Mouse (Mus musculus) liver, postnatal 0 days (tissue): ENCODE data around the gene Txnrd2. TPM values are rescaled to one million over a fixed set of nuclear protein-coding genes. Genes with fewer than 3 reads are reported as not detected.
A peak's percentile ranks its signal among the peaks of the same experiment; 100 is the strongest.

Source experiments
- ATAC-seq: fragments of 200-750 bp; cut with Nextera tagmentation; 2 replicates; pipeline ENCODE4 v1.8.0; 2017; ENCODE audit warnings: mild to moderate bottlenecking, moderate library complexity
- DNase-seq: peaks from one replicate; pipeline ENCODE4 v3.0.0-alpha.2; 2016
- H3K27ac ChIP-seq: fragments of 300-500 bp; sonication (generic); 2 replicates; pipeline ENCODE4 v1.5.1; 2014; ENCODE audit warnings: antibody characterized with exemption, moderate library complexity, mild to moderate bottlenecking, low read depth
- H3K27me3 ChIP-seq: fragments of 300-500 bp; sonication (generic); 2 replicates; pipeline ENCODE4 v1.6.1; 2014; ENCODE audit warnings: low read length, control low read depth, mixed read lengths; ENCODE audit not compliant: insufficient read depth
- H3K36me3 ChIP-seq: fragments of 300-500 bp; sonication (generic); replicated peaks from 2 replicates; pipeline ENCODE4 v1.6.1; 2014; ENCODE audit warnings: mild to moderate bottlenecking, control low read depth, low read length, moderate library complexity, mixed read lengths; ENCODE audit not compliant: insufficient read depth
- H3K4me1 ChIP-seq: fragments of 300-500 bp; sonication (generic); 2 replicates; pipeline ENCODE4 v1.6.1; 2014; ENCODE audit warnings: antibody characterized with exemption, mild to moderate bottlenecking, control low read depth; ENCODE audit not compliant: insufficient read depth
- H3K4me2 ChIP-seq: fragments of 300-500 bp; sonication (generic); 2 replicates; pipeline ENCODE4 v1.6.1; 2014; ENCODE audit warnings: low read depth, mild to moderate bottlenecking, low read length, moderate library complexity, mixed read lengths
- H3K4me3 ChIP-seq: fragments of 300-500 bp; sonication (generic); 2 replicates; pipeline ENCODE4 v1.5.1; 2014; ENCODE audit warnings: low read depth, low read length
- H3K9ac ChIP-seq: fragments of 300-500 bp; sonication (generic); replicated peaks from 2 replicates; pipeline ENCODE4 v1.6.1; 2014; ENCODE audit warnings: mild to moderate bottlenecking, moderate library complexity
- H3K9me3 ChIP-seq: fragments of 300-500 bp; sonication (generic); 2 replicates; pipeline ENCODE4 v1.6.1; 2016; ENCODE audit warnings: mild to moderate bottlenecking, control low read depth, low read length, mixed read lengths
- CTCF ChIP-seq: sonication (generic); IDR thresholded peaks from 2 replicates; pipeline ENCODE4 v1.5.1; 2016; ENCODE audit warnings: antibody characterized with exemption, low read depth
- EP300 ChIP-seq: IDR thresholded peaks from 2 replicates; pipeline ENCODE4 v1.6.1; 2016; ENCODE audit warnings: antibody characterized with exemption, low read depth, mild to moderate bottlenecking
- WGBS: fragments of 180-500 bp; shearing (Covaris S2); extraction: QIAGEN DNeasy Blood & Tissue Kit; methylation state at CpG from one replicate; pipeline ENCODE4 v1.1.7; 2014; ENCODE audit not compliant: insufficient replicate concordance; 5-methylcytosine and 5-hydroxymethylcytosine counted together
- polyA plus RNA-seq: library from polyadenylated mRNA; unstranded; fragments of >200 nt; fragmentation: Nextera tagmentation; extraction: Ambion mirVana; gene quantifications from 2 replicates; pipeline ENCODE4 v1.2.1, GENCODE M21; 2015

Gene Txnrd2
- polyA plus RNA-seq, 1 experiment from 2014 or later, result 53.3 TPM

DNA sequence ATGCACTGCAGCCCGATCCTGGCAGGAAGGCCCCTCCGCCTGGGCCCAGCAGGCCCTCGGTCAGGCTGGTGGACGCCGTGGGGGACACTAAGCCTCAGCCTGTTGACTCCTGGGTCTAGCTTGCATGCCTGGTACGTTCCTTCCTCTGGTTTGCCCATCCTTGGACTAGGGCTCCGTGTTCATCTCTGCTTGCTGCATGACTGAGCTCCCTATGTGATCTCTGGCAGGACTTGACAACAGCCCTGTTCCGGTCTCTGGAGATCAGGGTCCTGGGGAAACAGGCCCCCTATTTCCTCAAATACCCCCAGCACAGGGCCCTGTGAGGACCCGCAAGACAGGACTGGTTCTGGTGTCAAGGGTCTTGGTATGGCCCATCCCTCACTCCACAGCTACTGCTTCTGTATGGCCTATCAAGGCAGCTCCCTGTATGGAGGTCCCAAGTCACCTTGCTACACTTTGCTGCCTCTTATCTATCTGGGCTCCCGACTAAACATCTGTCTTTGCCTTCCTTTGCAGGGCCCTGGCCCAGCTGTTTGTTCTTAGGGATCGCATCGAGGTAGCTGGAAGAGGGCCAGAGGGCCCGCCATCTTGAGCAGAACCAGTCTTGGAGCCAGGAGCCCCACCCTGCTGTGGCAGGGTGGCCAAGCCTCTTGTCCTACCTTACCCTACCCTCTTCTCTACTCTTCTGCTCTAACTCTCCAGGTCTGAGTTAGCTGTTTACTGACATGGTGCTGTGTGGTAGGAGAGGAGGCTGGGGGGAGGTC lies 20.9 kb upstream of the Txnrd2 start:
- H3K36me3 ChIP-seq, result peaks cover 48% of the 10 kb centered on the region
- peak; percentile 59 for DNase-seq
- H3K4me3 ChIP-seq, result no peak overlapping the region
- WGBS, result 75% methylated on average over 13 of the region's 13 CpGs
- peak; percentile 69 for ATAC-seq
- peak overlapping the region; percentile 52; the same call in 1 of the 2 replicates for H3K27ac ChIP-seq
- peaks cover 13% of the 10 kb centered on the region for H3K4me1 ChIP-seq
- 0 out of 2 replicates have a peak overlapping the region, but pooled peaks have one; percentile 26 for H3K9ac ChIP-seq
- H3K4me2 ChIP-seq, result no peak overlapping the region
- TF ChIP-seq CTCF (no peak), EP300 (peak; percentile 53; the same call in 1 of the 2 replicates)
- H3K9me3 ChIP-seq, result no peaks in the 10 kb centered on the region
- H3K27me3 ChIP-seq, result no peaks in the 10 kb centered on the region

DNA sequence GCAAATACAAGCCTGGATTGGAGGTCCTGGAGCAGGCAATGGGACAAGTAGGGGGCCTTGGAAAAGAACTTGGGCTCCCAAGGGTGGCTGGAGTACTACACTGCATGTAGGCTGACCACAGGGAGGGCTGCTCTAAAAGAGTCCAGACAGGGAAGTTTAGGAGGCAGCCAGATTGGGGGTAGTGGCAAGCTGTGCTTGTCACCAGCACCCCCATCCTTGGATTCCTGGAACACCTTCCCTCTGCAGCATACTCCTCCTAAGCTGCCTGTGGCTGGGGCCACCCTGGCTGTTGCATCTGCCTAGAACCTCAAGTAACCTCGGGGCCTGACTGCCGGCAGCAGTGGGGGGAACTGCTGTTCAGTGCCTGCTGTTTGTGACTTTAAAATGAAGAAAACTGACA lies 20.3 kb upstream of the Txnrd2 start:
- peak; percentile 22 for ATAC-seq
- Histone ChIP-seq H3K9me3 (no peaks in the 10 kb centered on the region), H3K4me1 (peaks cover 13% of the 10 kb centered on the region), H3K27ac (peak overlapping the region; percentile 52; the same call in 1 of the 2 replicates), H3K4me3 (no peak overlapping the region), H3K4me2 (no peak overlapping the region), H3K27me3 (no peaks in the 10 kb centered on the region), H3K36me3 (peaks cover 54% of the 10 kb centered on the region), H3K9ac (0 out of 2 replicates have a peak overlapping the region, but pooled peaks have one; percentile 26)
- TF ChIP-seq EP300, result no peak
- TF ChIP-seq CTCF, result no peak
- WGBS, result 67% methylated on average over 2 of the region's 2 CpGs
- DNase-seq, result no peak

DNA sequence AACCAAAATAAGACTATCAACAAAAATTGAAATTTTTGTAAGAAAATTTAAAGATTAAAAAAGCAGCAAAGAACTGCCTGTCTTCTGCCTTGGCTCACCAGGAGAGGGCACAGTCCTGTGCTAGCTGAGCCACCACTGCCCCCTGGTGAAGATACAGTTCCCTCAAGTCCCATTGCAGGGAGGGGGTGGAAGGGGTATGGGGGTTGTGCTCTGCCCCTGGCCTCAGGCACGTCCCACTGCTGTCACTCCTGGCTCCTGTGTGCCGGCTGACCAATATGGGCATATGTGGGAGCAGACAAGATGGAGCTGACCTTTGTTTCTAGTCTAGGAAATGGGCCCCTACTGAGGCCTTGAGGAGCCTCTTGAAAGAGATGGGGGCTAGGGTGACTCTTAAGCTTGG lies 19.9 kb upstream of the Txnrd2 start:
- ATAC-seq (peak; percentile 75), DNase-seq (peak; percentile 67)
- TF ChIP-seq EP300 (no peak), CTCF (peak; percentile 93)
- H3K27me3 ChIP-seq, result no peaks in the 10 kb centered on the region
- H3K4me1 ChIP-seq, result peaks cover 13% of the 10 kb centered on the region
- no peak overlapping the region for H3K4me2 ChIP-seq
- H3K9ac ChIP-seq, result no peak overlapping the region
- no peak overlapping the region for H3K4me3 ChIP-seq
- H3K9me3 ChIP-seq, result no peaks in the 10 kb centered on the region
- peaks cover 58% of the 10 kb centered on the region for H3K36me3 ChIP-seq
- WGBS, result 14% methylated on average over 2 of the region's 2 CpGs
- H3K27ac ChIP-seq, result peak overlapping the region; percentile 52; the same call in 1 of the 2 replicates

GRCm38 (mm10) chr16:18407912-18408311 lies 18.3 kb upstream of the Txnrd2 start:
- Histone ChIP-seq H3K36me3 (peaks cover 67% of the 10 kb centered on the region), H3K9me3 (no peaks in the 10 kb centered on the region), H3K9ac (no peak overlapping the region), H3K4me1 (peaks cover 28% of the 10 kb centered on the region), H3K27me3 (no peaks in the 10 kb centered on the region), H3K27ac (no peak overlapping the region), H3K4me3 (no peak overlapping the region), H3K4me2 (no peak overlapping the region)
- no peak for DNase-seq
- TF ChIP-seq CTCF (no peak), EP300 (no peak)
- WGBS, result 87% methylated on average over 7 of the region's 7 CpGs
- no peak for ATAC-seq

DNA sequence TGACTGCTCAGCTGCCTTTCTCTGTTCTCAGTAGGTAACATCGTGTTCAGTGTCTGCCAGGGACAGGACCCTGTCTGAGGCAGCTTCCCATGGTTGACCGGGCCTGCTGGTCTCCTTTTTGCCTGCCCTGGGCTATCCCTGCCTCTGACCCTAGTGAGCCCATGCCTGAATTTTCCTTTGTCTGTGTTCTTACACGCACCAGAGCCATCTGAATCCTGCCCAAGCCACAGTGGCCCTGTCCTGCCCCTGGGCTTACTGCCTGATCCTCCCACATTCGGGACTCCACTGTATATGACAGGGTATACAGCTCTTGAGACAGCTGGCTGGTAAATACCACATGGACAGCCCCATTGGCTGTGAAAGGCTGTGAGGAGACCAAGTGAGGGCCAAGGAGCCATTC lies 16.4 kb upstream of the Txnrd2 start:
- Histone ChIP-seq H3K4me1 (peaks cover 42% of the 10 kb centered on the region), H3K9me3 (no peaks in the 10 kb centered on the region), H3K27me3 (no peaks in the 10 kb centered on the region), H3K4me3 (no peak overlapping the region), H3K36me3 (peaks cover 65% of the 10 kb centered on the region), H3K27ac (no peak overlapping the region), H3K9ac (no peak overlapping the region), H3K4me2 (no peak overlapping the region)
- ATAC-seq, result no peak
- DNase-seq, result no peak
- WGBS, result 85% methylated on average over 4 of the region's 4 CpGs
- TF ChIP-seq CTCF (no peak), EP300 (no peak)

DNA sequence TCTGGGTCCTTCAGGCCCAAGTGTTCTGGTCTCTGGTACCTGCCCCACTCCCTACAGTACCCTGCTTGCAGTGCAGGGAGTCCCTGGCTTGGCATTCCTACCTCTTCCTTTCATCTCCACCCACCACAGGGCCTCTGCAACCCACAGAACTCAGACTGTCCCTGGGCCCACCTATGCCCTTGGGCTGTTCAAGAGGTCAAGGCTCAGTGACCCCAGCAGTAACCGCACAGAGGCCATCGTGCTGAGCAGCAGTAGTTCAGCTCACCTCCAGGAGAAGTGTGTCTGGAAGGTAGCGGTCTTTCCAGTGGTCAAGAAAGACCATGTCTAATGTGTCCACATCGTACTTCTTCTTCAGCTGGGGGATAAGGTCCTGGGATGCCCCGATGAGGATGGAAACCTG lies 15.8 kb upstream of the Txnrd2 start:
- 85% methylated on average over 5 of the region's 5 CpGs for WGBS

More for the DNA sequence above, 15.8 kb upstream of the Txnrd2 start:
- Histone ChIP-seq H3K4me3 (no peak overlapping the region), H3K27ac (no peak overlapping the region), H3K9ac (no peak overlapping the region), H3K27me3 (no peaks in the 10 kb centered on the region), H3K4me1 (peaks cover 41% of the 10 kb centered on the region), H3K9me3 (no peaks in the 10 kb centered on the region), H3K36me3 (peaks cover 65% of the 10 kb centered on the region), H3K4me2 (no peak overlapping the region)
- ATAC-seq (no peak), DNase-seq (no peak)
- TF ChIP-seq EP300 (no peak), CTCF (no peak)
